Mouse (Mus musculus) frontal cortex, adult 2 months (tissue): ENCODE data around the gene Zfp184. TPM values are rescaled to one million over a fixed set of nuclear protein-coding genes. Genes with fewer than 3 reads are reported as not detected.

ENCODE experiments used
- DNase-seq, 2 experiments: peaks; one replicate each; pipeline ENCODE4 v3.0.0; 2022; ENCODE audit warnings: low spot score in 1 of 2; ENCODE audit errors: extremely low spot score in 1 of 2
- polyA plus RNA-seq: library from polyadenylated mRNA; depleted of rRNA; stranded (reverse); fragments of >200 nt; gene quantifications from 2 replicates; pipeline ENCODE4 v1.2.3, GENCODE M21; 2012; rRNA removed

The Zfp184 gene
- polyA plus RNA-seq, 1 experiment, result 2.6 TPM

DNA sequence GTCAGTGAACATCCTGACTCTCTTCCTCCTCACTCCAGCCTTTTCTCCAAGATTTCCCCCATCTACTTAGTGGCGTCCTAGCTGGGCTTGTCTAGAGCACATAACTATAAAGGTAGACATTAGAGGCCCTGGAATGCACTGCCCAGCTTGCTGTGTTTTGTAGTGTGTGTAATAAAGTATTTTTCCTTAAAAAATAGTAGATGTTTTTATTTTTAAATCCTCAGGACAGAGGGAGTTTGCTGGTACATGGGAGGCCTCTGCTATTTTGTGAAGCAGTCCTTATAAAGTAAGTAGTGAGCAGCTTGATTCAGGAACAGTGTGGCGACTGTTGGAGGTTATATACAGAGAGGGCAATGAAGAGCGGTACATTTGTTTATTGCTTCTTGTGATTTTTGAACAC is 63.8 kb downstream of the Zfp184 start:
- DNase-seq, result no peak

DNA sequence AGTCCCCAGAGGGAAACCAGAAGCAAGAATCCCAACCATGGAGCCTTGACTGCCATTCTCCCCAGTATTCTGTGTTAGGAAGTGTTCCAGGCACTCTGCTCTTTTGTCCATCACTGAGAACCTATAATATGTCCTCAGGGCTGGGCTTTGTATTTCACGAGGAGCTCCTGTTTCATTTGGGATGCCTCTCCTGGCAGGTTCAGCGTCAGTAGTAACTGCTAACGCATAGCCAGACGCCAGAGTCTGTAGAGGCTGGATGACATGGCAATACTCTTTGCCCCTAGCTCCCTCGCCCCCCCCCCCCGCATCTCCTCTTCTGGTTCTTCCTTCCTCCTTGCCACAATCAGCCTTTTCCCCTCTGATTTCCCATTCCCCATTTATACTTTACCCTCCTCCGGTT is 64.7 kb downstream of the Zfp184 start, which contains the start of gene Prss16:
Gene Prss16, minus strand, starts transcription at position 101 of the 400 bp plus-strand sequence.
- DNase-seq, result no peak

Other genes starting within 250 kb of the Zfp184 start
- not detected in 2 replicates for gene Olfr1359, start 247.0 kb upstream of the Zfp184 start, polyA plus RNA-seq
- gene Hist1h2bl, start 229.0 kb upstream of the Zfp184 start, polyA plus RNA-seq, result not detected in 2 replicates
- gene Hist1h2ai, start 228.7 kb upstream of the Zfp184 start, polyA plus RNA-seq, result 1.2 and 1.5 TPM in 2 replicates
- gene Hist1h3h, start 227.4 kb upstream of the Zfp184 start, polyA plus RNA-seq, result 1.8 TPM in 2 replicates
- gene Hist1h2bm, start 223.1 kb upstream of the Zfp184 start, polyA plus RNA-seq, result 0.52 and 0.80 TPM in 2 replicates
- 3.3 and 4.1 TPM in 2 replicates for gene Hist1h4j, start 210.0 kb upstream of the Zfp184 start, polyA plus RNA-seq
- 12.6 and 16.6 TPM in 2 replicates for gene Hist1h4k, start 194.6 kb upstream of the Zfp184 start, polyA plus RNA-seq
- gene Hist1h2ak, start 191.3 kb upstream of the Zfp184 start, polyA plus RNA-seq, result 1.1 and 1.7 TPM in 2 replicates
- gene Hist1h2bn, start 191.0 kb upstream of the Zfp184 start, polyA plus RNA-seq, result 0.82 and 1.9 TPM in 2 replicates
- gene Hist1h1b, start 164.5 kb upstream of the Zfp184 start, polyA plus RNA-seq, result 0.18 and 0.71 TPM in 2 replicates
- gene Hist1h3i, start 161.7 kb upstream of the Zfp184 start, polyA plus RNA-seq, result 3.1 and 4.5 TPM in 2 replicates
- gene Hist1h2an, start 157.9 kb upstream of the Zfp184 start, polyA plus RNA-seq, result not detected in 2 replicates
- gene Hist1h2bp, start 157.6 kb upstream of the Zfp184 start, polyA plus RNA-seq, result 0.32 and 0.57 TPM in 2 replicates
- 1.5 and 1.9 TPM in 2 replicates for gene Hist1h2bq, start 134.9 kb upstream of the Zfp184 start, polyA plus RNA-seq
- not detected in 2 replicates for gene Hist1h2ao, start 134.6 kb upstream of the Zfp184 start, polyA plus RNA-seq
- not detected in 2 replicates for gene Hist1h4m, start 133.3 kb upstream of the Zfp184 start, polyA plus RNA-seq
- gene Hist1h4n, start 112.9 kb upstream of the Zfp184 start, polyA plus RNA-seq, result 12.0 and 12.7 TPM in 2 replicates
- gene Hist1h2ap, start 111.6 kb upstream of the Zfp184 start, polyA plus RNA-seq, result 3.5 and 3.9 TPM in 2 replicates
- 0.21 and 0.96 TPM in 2 replicates for gene Hist1h2br, start 111.4 kb upstream of the Zfp184 start, polyA plus RNA-seq
- not detected in 2 replicates for gene Pom121l2, start 36.1 kb downstream of the Zfp184 start, polyA plus RNA-seq
- 0.56 and 1.4 TPM in 2 replicates for gene Prss16, start 64.6 kb downstream of the Zfp184 start, polyA plus RNA-seq
- 0.80 TPM in 1 of 2 replicates, not detected in the other for gene Hist1h2ah, start 90.5 kb downstream of the Zfp184 start, polyA plus RNA-seq
- gene Hist1h2bk, start 90.8 kb downstream of the Zfp184 start, polyA plus RNA-seq, result 0.36 and 0.65 TPM in 2 replicates
- 12.2 and 13.3 TPM in 2 replicates for gene Hist1h4i, start 96.3 kb downstream of the Zfp184 start, polyA plus RNA-seq
- 0.36 and 0.38 TPM in 2 replicates for gene Hist1h2ag, start 97.8 kb downstream of the Zfp184 start, polyA plus RNA-seq
- 0.78 and 1.6 TPM in 2 replicates for gene Hist1h2bj, start 98.1 kb downstream of the Zfp184 start, polyA plus RNA-seq
- not detected in 2 replicates for gene Vmn1r188, start 139.3 kb downstream of the Zfp184 start, polyA plus RNA-seq
- gene Vmn1r189, start 160.7 kb downstream of the Zfp184 start, polyA plus RNA-seq, result not detected in 2 replicates
- not detected in 2 replicates for gene Vmn1r191, start 238.9 kb downstream of the Zfp184 start, polyA plus RNA-seq
- not detected in 2 replicates for gene Vmn1r192, start 246.0 kb downstream of the Zfp184 start, polyA plus RNA-seq